Mouse (Mus musculus) cortical plate, adult 2 months (tissue): ENCODE data around the gene Xdh.

Source experiments
- CTCF ChIP-seq: fragments of 200-500 bp; IDR thresholded peaks from 2 replicates; pipeline ENCODE4 v1.5.1; 2011; ENCODE audit warnings: mild to moderate bottlenecking, control low read depth, low read length; ENCODE audit not compliant: insufficient read depth; ENCODE audit errors: extremely low read depth
- POLR2A ChIP-seq: fragments of 200-500 bp; IDR thresholded peaks from 2 replicates; pipeline ENCODE4 v1.6.1; 2011; ENCODE audit warnings: mild to moderate bottlenecking, low read length, control low read depth; ENCODE audit not compliant: insufficient read depth; ENCODE audit errors: extremely low read depth

- TF ChIP-seq POLR2A: no peak
- no peak for TF ChIP-seq CTCF
Measured at GRCm38 (mm10) chr17:73853717-73854116, 96.3 kb downstream of the Xdh start.
